Mouse (Mus musculus) c-Kit-positive CD71-negative TER-119-negative erythroid progenitor cells, embryonic 14.5 days (primary cell): ENCODE results near the gene Scgb1b15.
"Not testable (repeated sequence)": the region's sequence is repeated elsewhere in the genome, so short reads cannot be mapped to it uniquely, and the experiment has no call there.

Source experiments
- DNase-seq: peaks from one replicate; pipeline ENCODE4 v3.0.0-alpha.2; 2013; ENCODE audit warnings: low read depth

Scgb1b15 gene

GRCm38 (mm10) chr7:32836254-32836653 lies at the start of gene Scgb1b15:
Gene Scgb1b15 (plus strand): TSS chr7:32836554.
- DNase-seq: not testable (repeated sequence)

GRCm38 (mm10) chr7:32829562-32829961 lies 6.8 kb upstream of the Scgb1b15 start, which contains the start of gene Scgb2b15:
Gene Scgb2b15 (minus strand): TSS chr7:32829662.
- not testable (repeated sequence) for DNase-seq
